Comparison of ENCODE assay signal across 8 mouse cellular contexts in the genomic region with DNA sequence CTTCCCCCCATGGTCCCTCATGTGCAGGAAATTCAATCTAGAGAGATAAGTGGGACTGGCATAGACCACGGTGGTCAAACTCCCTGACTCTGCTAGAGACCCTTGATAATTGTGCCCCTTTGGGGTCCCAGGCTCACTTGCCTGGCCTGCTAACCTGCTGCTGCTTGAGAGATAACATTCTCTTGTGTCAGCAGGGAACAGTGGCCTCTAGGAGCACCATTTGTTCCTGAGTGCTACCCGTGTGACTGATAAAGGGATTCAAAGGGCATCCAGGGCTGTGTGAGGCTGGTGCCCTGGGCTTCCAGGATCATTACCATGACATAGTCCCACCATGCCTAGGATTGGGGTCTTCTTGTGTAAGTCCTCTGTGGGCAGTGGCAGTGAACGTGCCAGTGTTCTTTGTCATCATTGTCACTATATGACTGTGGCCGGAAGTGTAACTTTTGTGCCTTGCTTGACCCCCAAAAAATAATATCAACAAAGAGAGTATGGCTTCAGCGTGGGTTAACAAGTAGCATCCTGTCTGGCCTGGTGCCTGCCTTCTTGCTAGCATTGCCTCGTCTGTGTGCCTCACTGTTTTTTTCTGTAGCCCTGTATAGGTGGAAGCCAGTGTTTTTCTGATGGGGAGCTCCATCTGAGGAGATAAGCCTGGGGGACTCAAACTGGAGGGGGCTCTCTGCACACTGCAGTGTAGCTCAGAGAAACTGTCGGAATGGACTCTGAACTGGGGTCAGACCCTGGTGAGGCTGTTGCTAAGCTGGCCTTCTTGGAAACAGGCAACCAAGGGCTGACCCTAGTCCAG. TPM values are rescaled to one million over a fixed set of nuclear protein-coding genes. Genes with fewer than 3 reads are reported as not detected.
DNase-seq lines count a peak whose midpoint lies in the region; ATAC-seq lines count a peak whose summit lies in the region.
"Had no signal": no experiment of that assay in that cellular context is flagged by ENCODE, and none has a peak within 500 bp of the region (broad histone marks: within the 10 kb centered on the region; RNA-seq: fewer than 3 reads in every experiment).

No protein-coding gene starts in this region.

- no peak overlapping the region for H3K4me3 ChIP-seq in kidney, embryonic 14.5 days (ENCODE audit: low read length)
- H3K4me3 ChIP-seq in embryonic facial prominence, embryonic 11.5 days (ENCODE audit: low read depth, low read length), result no peak overlapping the region
- H3K4me3 ChIP-seq: neural tube, embryonic 12.5 days had no signal

- H3K9ac ChIP-seq in kidney, embryonic 14.5 days (ENCODE audit: low read depth, low read length), result no peak overlapping the region; the same call in 1 of the 2 replicates
- no peak overlapping the region for H3K9ac ChIP-seq in embryonic facial prominence, embryonic 11.5 days (replicated peaks; ENCODE audit: low read length)
- H3K9ac ChIP-seq: neural tube, embryonic 12.5 days had no signal

- H3K9me3 ChIP-seq in kidney, embryonic 14.5 days (ENCODE audit: control insufficient read depth, low read length), result no peaks in the 10 kb centered on the region
- H3K9me3 ChIP-seq in embryonic facial prominence, embryonic 11.5 days (replicated peaks; ENCODE audit: control insufficient read depth, low read length), result no peaks in the 10 kb centered on the region
- H3K9me3 ChIP-seq: neural tube, embryonic 12.5 days had no signal

- no peak overlapping the region for H3K27ac ChIP-seq in kidney, embryonic 14.5 days (ENCODE audit: low read depth, low read length)
- H3K27ac ChIP-seq in embryonic facial prominence, embryonic 11.5 days (replicated peaks; ENCODE audit: low read depth, low read length), result 0 out of 2 replicates have a peak overlapping the region, but pooled peaks have one; percentile 8
- H3K27ac ChIP-seq: neural tube, embryonic 12.5 days had no signal

- 0 out of 2 replicates have a peak, but pooled peaks cover under 1% of the 10 kb centered on the region for H3K4me1 ChIP-seq in kidney, embryonic 14.5 days (ENCODE audit: control insufficient read depth, insufficient read depth, low read length)
- H3K4me1 ChIP-seq in embryonic facial prominence, embryonic 11.5 days (ENCODE audit: control insufficient read depth, insufficient read depth, low read length), result no peaks in the 10 kb centered on the region

- DNase-seq in kidney, adult 9 months, result peak; percentile 68
- DNase-seq in embryonic facial prominence, embryonic 11.5 days (ENCODE audit: low spot score), result no peak
- DNase-seq in kidney, postnatal 10 days, result peak; percentile 45
- DNase-seq in lung, postnatal 4 days, result peak; percentile 62 to 77
- no peak for DNase-seq in frontal cortex, postnatal 10 days (ENCODE audit: low spot score in 2 of 2)
- no peak for DNase-seq in left cerebral cortex, adult 11 months (ENCODE audit: low spot score)

- WGBS in kidney, embryonic 14.5 days, result 74% methylated on average over 7 of the region's 7 CpGs
- WGBS in embryonic facial prominence, embryonic 11.5 days, result 81% methylated on average over 7 of the region's 7 CpGs

- no peaks in the 10 kb centered on the region for H3K27me3 ChIP-seq in kidney, embryonic 14.5 days (ENCODE audit: control insufficient read depth, insufficient read depth, low read length)
- no peaks in the 10 kb centered on the region for H3K27me3 ChIP-seq in embryonic facial prominence, embryonic 11.5 days (ENCODE audit: control insufficient read depth, insufficient read depth, low read length)
- H3K27me3 ChIP-seq: neural tube, embryonic 12.5 days had no signal

- H3K36me3 ChIP-seq in kidney, embryonic 14.5 days (ENCODE audit: control insufficient read depth, insufficient read depth, low read length), result peaks cover 63% of the 10 kb centered on the region
- H3K36me3 ChIP-seq in embryonic facial prominence, embryonic 11.5 days (replicated peaks; ENCODE audit: control insufficient read depth, insufficient read depth, low read depth, low read length), result no peaks in the 10 kb centered on the region; the same call in 1 of the 2 replicates

- no peak for ATAC-seq in kidney, embryonic 14.5 days (ENCODE audit: low FRiP score, low TSS enrichment)
- no peak for ATAC-seq in embryonic facial prominence, embryonic 11.5 days (replicated peaks; ENCODE audit: insufficient number of reproducible peaks, low FRiP score, low TSS enrichment, low read depth)

- no peak overlapping the region for H3K4me2 ChIP-seq in kidney, embryonic 14.5 days (replicated peaks; ENCODE audit: low read depth, low read length)
- H3K4me2 ChIP-seq in embryonic facial prominence, embryonic 11.5 days (ENCODE audit: low read depth, low read length), result no peak overlapping the region
- H3K4me2 ChIP-seq: neural tube, embryonic 12.5 days had no signal

RNA-seq across cellular contexts. Expression of gene Ehd1, which starts 9.3 kb away (rescaled TPM):
- polyA plus RNA-seq in kidney, embryonic 14.5 days (2014; fragmentation: Nextera tagmentation; extraction: Ambion mirVana), result 38.3 and 46.0 TPM in 2 replicates
- polyA plus RNA-seq in embryonic facial prominence, embryonic 11.5 days (2014; fragmentation: Nextera tagmentation; extraction: Ambion mirVana), result 50.9 and 58.1 TPM in 2 replicates

RNA-seq across cellular contexts. Expression of gene Cdc42bpg, which starts 20.4 kb away (rescaled TPM):
- polyA plus RNA-seq in kidney, embryonic 14.5 days (2014; fragmentation: Nextera tagmentation; extraction: Ambion mirVana), result 0.89 and 2.0 TPM in 2 replicates
- 0.43 and 0.61 TPM in 2 replicates for polyA plus RNA-seq in embryonic facial prominence, embryonic 11.5 days (2014; fragmentation: Nextera tagmentation; extraction: Ambion mirVana)

RNA-seq across cellular contexts. Expression of gene Atg2a, which starts 44.4 kb away (rescaled TPM):
- polyA plus RNA-seq in kidney, embryonic 14.5 days (2014; fragmentation: Nextera tagmentation; extraction: Ambion mirVana), result 7.2 and 12.4 TPM in 2 replicates
- polyA plus RNA-seq in embryonic facial prominence, embryonic 11.5 days (2014; fragmentation: Nextera tagmentation; extraction: Ambion mirVana), result 6.5 and 7.7 TPM in 2 replicates

RNA-seq across cellular contexts. Expression of gene Men1, which starts 48.9 kb away (rescaled TPM):
- polyA plus RNA-seq in kidney, embryonic 14.5 days (2014; fragmentation: Nextera tagmentation; extraction: Ambion mirVana), result 46.1 and 49.1 TPM in 2 replicates
- polyA plus RNA-seq in embryonic facial prominence, embryonic 11.5 days (2014; fragmentation: Nextera tagmentation; extraction: Ambion mirVana), result 49.7 and 51.1 TPM in 2 replicates

RNA-seq across cellular contexts. Expression of gene Ppp2r5b, which starts 50.2 kb away (rescaled TPM):
- 16.4 and 19.7 TPM in 2 replicates for polyA plus RNA-seq in kidney, embryonic 14.5 days (2014; fragmentation: Nextera tagmentation; extraction: Ambion mirVana)
- polyA plus RNA-seq in embryonic facial prominence, embryonic 11.5 days (2014; fragmentation: Nextera tagmentation; extraction: Ambion mirVana), result 25.0 and 27.8 TPM in 2 replicates

Comparison
In these comparisons a context has a peak if more than half of its experiments do, and no peak if none do; other contexts are left out.
1. DNase-seq: peak in kidney, adult 9 months (single experiment), kidney, postnatal 10 days (single experiment) and lung, postnatal 4 days (2 of 2); none in embryonic facial prominence, embryonic 11.5 days (single experiment), frontal cortex, postnatal 10 days (0 of 2) and left cerebral cortex, adult 11 months (single experiment).